Mouse (Mus musculus) ES-E14 (cell line): Measurements from ENCODE around the gene Nt5c2. TPM values are rescaled to one million over a fixed set of nuclear protein-coding genes. Genes with fewer than 3 reads are reported as not detected.
"Not testable (repeated sequence)": the region's sequence is repeated elsewhere in the genome, so short reads cannot be mapped to it uniquely, and the experiment has no call there.

Experiments
- DNase-seq: peaks from one replicate; pipeline ENCODE4 v3.0.0-alpha.2; 2013; ENCODE audit warnings: low read depth, low spot score
- H3K27ac ChIP-seq: 2 replicates; pipeline ENCODE4 v1.5.1; 2012; ENCODE audit warnings: low read depth, mild to moderate bottlenecking, low read length, moderate library complexity, mixed read lengths; ENCODE audit not compliant: poor library complexity, insufficient read depth, severe bottlenecking
- H3K36me3 ChIP-seq: 2 replicates; pipeline ENCODE4 v1.6.1; 2012; ENCODE audit warnings: mild to moderate bottlenecking, low read length, moderate library complexity, mixed read lengths; ENCODE audit not compliant: control insufficient read depth, poor library complexity, insufficient read depth, severe bottlenecking
- H3K4me1 ChIP-seq, 2 experiments: fragments of 150-350 bp in 1 of 2; sonication (generic) in 1 of 2; 2 replicates each; pipeline ENCODE4 v1.6.1; 2012; ENCODE audit warnings: low read length in 2 of 2, mild to moderate bottlenecking in 1 of 2, mixed read lengths in 1 of 2; ENCODE audit not compliant: control insufficient read depth in 2 of 2, insufficient read depth in 2 of 2, poor library complexity in 1 of 2
- H3K4me3 ChIP-seq, 2 experiments: fragments of 150-350 bp in 1 of 2; sonication (generic) in 1 of 2; 2 replicates each; pipeline ENCODE4 v1.5.1; 2012; ENCODE audit warnings: low read length in 2 of 2, low read depth in 1 of 2, mild to moderate bottlenecking in 1 of 2, mixed read lengths in 1 of 2; ENCODE audit not compliant: insufficient read depth in 1 of 2, poor library complexity in 1 of 2, severe bottlenecking in 1 of 2
- H3K9ac ChIP-seq: 2 replicates; pipeline ENCODE4 v1.6.1; 2012; ENCODE audit warnings: low read depth, mild to moderate bottlenecking, low read length, mixed read lengths; ENCODE audit not compliant: poor library complexity, insufficient read depth, severe bottlenecking
- H3K9me3 ChIP-seq: fragments of 150-350 bp; sonication (generic); 2 replicates; pipeline ENCODE4 v1.6.1; 2012; ENCODE audit warnings: low read depth, mild to moderate bottlenecking, low read length; ENCODE audit not compliant: control insufficient read depth, insufficient read depth
- CHD2 ChIP-seq: IDR thresholded peaks from 2 replicates; pipeline ENCODE4 v1.6.1; 2014; ENCODE audit warnings: mild to moderate bottlenecking, low read depth, low read length, inconsistent platforms
- HCFC1 ChIP-seq: IDR thresholded peaks from 2 replicates; pipeline ENCODE4 v1.6.1; 2012; ENCODE audit warnings: low read length, inconsistent platforms, borderline replicate concordance; ENCODE audit not compliant: insufficient read depth
- MAFK ChIP-seq: IDR thresholded peaks from 2 replicates; pipeline ENCODE4 v1.6.1; 2014; ENCODE audit warnings: mild to moderate bottlenecking, low read depth, low read length, inconsistent platforms; ENCODE audit not compliant: insufficient read depth
- ZC3H11A ChIP-seq: IDR thresholded peaks from 2 replicates; pipeline ENCODE4 v1.6.1; 2012; ENCODE audit warnings: low read depth, mild to moderate bottlenecking, inconsistent platforms, low read length, borderline replicate concordance
- ZNF384 ChIP-seq: IDR thresholded peaks from 2 replicates; pipeline ENCODE4 v1.6.1; 2012; ENCODE audit warnings: low read depth, low read length, inconsistent platforms
- in situ Hi-C, 2 experiments: fragments of 600-800 bp; cut with MboI; formaldehyde crosslinking; loops; one replicate each; pipeline ENCODE4 v1.15.1; 2025; ENCODE audit warnings: low sequenced_read_pairs in 2 of 2, inconsistent platforms in 1 of 2; ENCODE audit not compliant: unreplicated experiment in 2 of 2
- total RNA-seq: library from RNA; depleted of rRNA; stranded (reverse); fragments of 300-350 nt; gene quantifications from 2 replicates; pipeline ENCODE4 v1.2.3, GENCODE M21; 2012

The Nt5c2 gene
- total RNA-seq, 1 experiment: 27.0 TPM

- in situ Hi-C loops: loop anchor here in 1 of 2 experiments (10.0 kb wide), 1 partner anchor 215 kb away; the partner anchor contains the start of gene Cnnm2
- Histone ChIP-seq H3K27ac (no peak overlapping the region), H3K4me1 (peaks cover 8 to 12% of the 10 kb centered on the region in 2 experiments; a peak in 3 of 4 replicates), H3K36me3 (no peaks in the 10 kb centered on the region), H3K9ac (no peak overlapping the region), H3K9me3 (no peaks in the 10 kb centered on the region), H3K4me3 (no peak overlapping the region)
- no peak for DNase-seq
- no peak for TF ChIP-seq CHD2
These were observed 35.2 kb downstream of the Nt5c2 start for GRCm38 (mm10) chr19:46979781-46980105.

GRCm38 (mm10) chr19:46978920-46979780, 35.8 kb downstream of the Nt5c2 start:
- in situ Hi-C loops: no loop called here
- no peaks in the 10 kb centered on the region for H3K36me3 ChIP-seq
- TF ChIP-seq MAFK (no peak), ZNF384 (no peak), ZC3H11A (no peak), HCFC1 (no peak), CHD2 (no peak)

GRCm38 (mm10) chr19:46978069-46978468, 36.9 kb downstream of the Nt5c2 start:
- H3K9ac ChIP-seq, H3K27ac ChIP-seq, H3K9me3 ChIP-seq, H3K4me3 ChIP-seq, H3K36me3 ChIP-seq, H3K4me1 ChIP-seq, DNase-seq, in situ Hi-C loops: not testable (repeated sequence)

More at GRCm38 (mm10) chr19:46978920-46979780, 35.8 kb downstream of the Nt5c2 start:
- Histone ChIP-seq H3K9me3 (no peaks in the 10 kb centered on the region), H3K9ac (no peak overlapping the region), H3K4me3 (no peak overlapping the region), H3K27ac (no peak overlapping the region), H3K4me1 (peaks cover 8 to 9% of the 10 kb centered on the region in 2 experiments; a peak in 3 of 4 replicates)
- no peak for DNase-seq

- Histone ChIP-seq H3K9me3 (no peaks in the 10 kb centered on the region), H3K4me1 (peaks cover 0 to 11% of the 10 kb centered on the region in 2 experiments; a peak in 2 of 4 replicates), H3K36me3 (no peaks in the 10 kb centered on the region), H3K9ac (no peak overlapping the region), H3K4me3 (no peak overlapping the region), H3K27ac (no peak overlapping the region)
- in situ Hi-C loops: no loop called here
- TF ChIP-seq CHD2: no peak
- no peak for TF ChIP-seq ZNF384
- TF ChIP-seq MAFK: no peak
- TF ChIP-seq HCFC1: no peak
- no peak for TF ChIP-seq ZC3H11A
- DNase-seq: no peak
These were observed 37.5 kb downstream of the Nt5c2 start for GRCm38 (mm10) chr19:46977460-46977859.

GRCm38 (mm10) chr19:46976743-46977142, 38.2 kb downstream of the Nt5c2 start:
- TF ChIP-seq CHD2 (no peak), ZC3H11A (no peak), MAFK (no peak), ZNF384 (no peak), HCFC1 (no peak)
- in situ Hi-C loops: no loop called here
- no peak for DNase-seq

More at GRCm38 (mm10) chr19:46976743-46977142, 38.2 kb downstream of the Nt5c2 start:
- H3K9me3 ChIP-seq: no peaks in the 10 kb centered on the region
- no peak overlapping the region for H3K4me3 ChIP-seq
- no peaks in the 10 kb centered on the region for H3K36me3 ChIP-seq
- peaks cover 0 to 7% of the 10 kb centered on the region in 2 experiments; a peak in 2 of 4 replicates for H3K4me1 ChIP-seq
- no peak overlapping the region for H3K27ac ChIP-seq
- no peak overlapping the region for H3K9ac ChIP-seq
